Mouse (Mus musculus): ENCODE measurements around the gene Rpl9-ps6. TPM values are rescaled to one million over a fixed set of nuclear protein-coding genes. Genes with fewer than 3 reads are reported as not detected.
"Not testable (repeated sequence)": the region's sequence is repeated elsewhere in the genome, so short reads cannot be mapped to it uniquely, and the experiment has no call there.

The Rpl9-ps6 gene
- total and polyA plus RNA-seq, 2 experiments from 2014 or later: 41.4 to 53.3 TPM

DNA sequence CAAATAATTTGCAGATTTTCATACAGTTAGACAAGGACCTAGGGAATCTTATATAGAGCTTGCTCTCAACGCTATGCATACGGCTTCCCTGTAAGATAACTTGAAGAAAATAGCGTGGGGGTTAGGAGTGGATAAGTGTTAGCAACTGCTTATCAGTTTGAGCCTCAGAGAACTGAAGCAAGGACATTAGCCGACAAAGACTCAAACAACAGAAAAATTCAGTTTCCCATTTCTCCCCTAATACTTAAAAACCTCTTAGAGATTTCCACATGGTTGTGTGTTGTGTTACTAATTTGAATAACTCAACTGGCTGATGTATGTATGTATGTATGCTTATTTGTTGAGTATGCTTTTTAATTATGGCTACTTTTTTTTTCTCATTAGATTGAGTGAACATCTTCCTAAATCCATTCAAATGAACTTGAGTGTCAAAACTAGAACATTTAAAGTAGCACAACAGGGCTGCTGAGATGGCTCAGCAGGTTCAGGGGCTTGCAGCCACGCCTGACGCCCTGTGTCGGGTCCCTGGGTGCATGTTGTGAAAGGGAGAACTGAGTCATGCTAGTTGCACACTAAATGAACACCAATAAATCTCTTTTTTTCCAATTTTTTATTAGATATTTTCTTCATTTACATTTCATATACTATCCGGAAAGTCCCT lies 21.3 kb upstream of the Rpl9-ps6 start:
- peaks cover 7% of the 10 kb centered on the region for H3K4me1 ChIP-seq (ENCODE audit: control insufficient read depth, insufficient read depth)
- H3K9ac ChIP-seq (replicated peaks; ENCODE audit: low read depth, low read length): no peak overlapping the region
- H3K4me3 ChIP-seq (ENCODE audit: low read depth, low read length): peak overlapping the region; percentile 77; the same call in 1 of the 2 replicates
- no peak for ATAC-seq (ENCODE audit: insufficient read depth, low read depth)
- no peak overlapping the region for H3K27ac ChIP-seq (ENCODE audit: low read depth)
- H3K9me3 ChIP-seq (replicated peaks; ENCODE audit: control insufficient read depth, low read length): no peaks in the 10 kb centered on the region
- WGBS: 58% methylated on average over 8 of the region's 8 CpGs
- H3K36me3 ChIP-seq (replicated peaks; ENCODE audit: control insufficient read depth, insufficient read depth, low read length): peaks cover 10% of the 10 kb centered on the region; the same call in 1 of the 2 replicates
- no peak for DNase-seq (ENCODE audit: low spot score)
- no peaks in the 10 kb centered on the region for H3K27me3 ChIP-seq (ENCODE audit: control insufficient read depth, insufficient read depth, low read length)
- H3K4me2 ChIP-seq (ENCODE audit: low read depth, low read length): peak overlapping the region; percentile 75
- TF ChIP-seq EP300 (IDR thresholded peaks at IDR 0.05; ENCODE audit: low read depth) (no peak), CTCF (IDR thresholded peaks at IDR 0.05; ENCODE audit: low read depth) (no peak)

DNA sequence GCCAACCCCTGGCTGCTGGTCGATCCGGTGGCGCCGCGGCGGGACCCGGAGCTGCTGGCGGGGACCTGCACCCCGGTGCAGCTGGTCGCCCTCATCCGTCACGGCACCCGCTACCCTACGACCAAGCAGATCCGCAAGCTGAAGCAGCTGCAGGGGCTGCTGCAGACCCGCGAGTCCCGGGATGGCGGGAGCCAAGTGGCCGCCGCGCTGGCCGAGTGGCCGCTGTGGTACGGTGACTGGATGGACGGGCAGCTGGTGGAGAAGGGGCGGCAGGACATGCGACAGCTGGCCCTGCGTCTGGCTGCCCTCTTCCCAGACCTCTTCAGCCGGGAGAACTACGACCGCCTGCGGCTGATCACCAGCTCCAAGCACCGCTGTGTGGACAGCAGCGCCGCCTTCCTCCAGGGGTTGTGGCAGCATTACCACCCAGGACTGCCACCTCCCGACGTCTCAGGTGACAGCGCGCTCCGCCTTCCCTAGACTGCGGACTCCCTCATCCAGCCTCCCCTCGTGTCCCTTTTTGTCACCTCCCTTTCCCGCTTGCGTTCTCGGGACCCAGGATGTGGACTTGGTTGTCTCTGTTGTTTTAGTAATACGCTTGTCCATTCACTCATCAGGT lies 19.8 kb upstream of the Rpl9-ps6 start:
- peak overlapping the region; percentile 85 for H3K27ac ChIP-seq (ENCODE audit: low read depth)
- TF ChIP-seq CTCF (IDR thresholded peaks at IDR 0.05; ENCODE audit: low read depth): peak; percentile 50
- H3K27me3 ChIP-seq (ENCODE audit: control insufficient read depth, insufficient read depth, low read length); H3K9me3 ChIP-seq (replicated peaks; ENCODE audit: control insufficient read depth, low read length); H3K36me3 ChIP-seq (replicated peaks; ENCODE audit: control insufficient read depth, insufficient read depth, low read length); H3K4me1 ChIP-seq (ENCODE audit: control insufficient read depth, insufficient read depth): not testable (repeated sequence)
- H3K4me3 ChIP-seq (ENCODE audit: low read depth, low read length): peak overlapping the region; percentile 77
- WGBS: under 1% methylated on average over 42 of the region's 47 CpGs
- H3K9ac ChIP-seq (replicated peaks; ENCODE audit: low read depth, low read length): peak overlapping the region; percentile 75
- DNase-seq (ENCODE audit: low spot score) (peak; percentile 52), ATAC-seq (ENCODE audit: insufficient read depth, low read depth) (peak; percentile 83)
- peak overlapping the region; percentile 75 for H3K4me2 ChIP-seq (ENCODE audit: low read depth, low read length)

DNA sequence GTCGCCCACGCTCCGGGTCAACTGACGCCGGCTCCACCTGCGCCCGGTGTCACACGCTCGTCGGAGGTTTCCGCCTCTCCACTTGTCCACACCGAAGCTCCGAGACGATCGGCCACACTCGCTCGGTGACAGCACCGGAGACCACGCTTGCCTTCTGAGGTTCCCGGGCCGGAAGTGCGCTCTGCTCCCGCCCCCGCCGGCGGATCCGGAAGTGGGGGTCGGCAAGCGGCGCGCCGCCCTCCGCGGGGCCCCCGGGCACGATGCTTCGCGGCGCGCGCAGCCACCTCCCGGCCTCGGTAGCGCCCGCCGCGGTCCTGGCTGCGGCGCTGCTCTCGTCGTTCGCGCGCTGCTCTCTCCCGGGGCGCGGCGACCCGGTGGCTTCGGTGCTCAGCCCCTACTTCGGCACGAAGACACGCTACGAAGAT lies 19.3 kb upstream of the Rpl9-ps6 start, which contains the start of gene Minpp1:
Gene Minpp1, plus strand, starts transcription at position 89 of the 425 bp plus-strand sequence.
- Histone ChIP-seq H3K27ac (ENCODE audit: low read depth) (peak within 1 kb of the TSS; percentile 85), H3K4me1 (ENCODE audit: control insufficient read depth, insufficient read depth) (peaks cover 7% of the 10 kb centered on the region), H3K36me3 (replicated peaks; ENCODE audit: control insufficient read depth, insufficient read depth, low read length) (no peaks in the 10 kb centered on the region), H3K4me3 (ENCODE audit: low read depth, low read length) (peak within 1 kb of the TSS; percentile 77), H3K9me3 (replicated peaks; ENCODE audit: control insufficient read depth, low read length) (no peaks in the 10 kb centered on the region), H3K27me3 (ENCODE audit: control insufficient read depth, insufficient read depth, low read length) (no peaks in the 10 kb centered on the region), H3K9ac (replicated peaks; ENCODE audit: low read depth, low read length) (peak within 1 kb of the TSS; percentile 75), H3K4me2 (ENCODE audit: low read depth, low read length) (peak within 1 kb of the TSS; percentile 75)
- ATAC-seq (ENCODE audit: insufficient read depth, low read depth): peak; percentile 92
- TF ChIP-seq EP300 (IDR thresholded peaks at IDR 0.05; ENCODE audit: low read depth): no peak
- TF ChIP-seq CTCF (IDR thresholded peaks at IDR 0.05; ENCODE audit: low read depth): no peak
- under 1% methylated on average over 64 of the region's 64 CpGs for WGBS
- DNase-seq (ENCODE audit: low spot score): peak; percentile 73

GRCm38 (mm10) chr19:32484941-32485660 lies 18.7 kb upstream of the Rpl9-ps6 start:
- peak overlapping the region; percentile 75 for H3K9ac ChIP-seq (replicated peaks; ENCODE audit: low read depth, low read length)
- peak overlapping the region; percentile 85 for H3K27ac ChIP-seq (ENCODE audit: low read depth)
- no peaks in the 10 kb centered on the region for H3K9me3 ChIP-seq (replicated peaks; ENCODE audit: control insufficient read depth, low read length)
- H3K4me2 ChIP-seq (ENCODE audit: low read depth, low read length): peak overlapping the region; percentile 75
- TF ChIP-seq CTCF (IDR thresholded peaks at IDR 0.05; ENCODE audit: low read depth) (no peak), EP300 (IDR thresholded peaks at IDR 0.05; ENCODE audit: low read depth) (no peak)
- peak overlapping the region; percentile 77 for H3K4me3 ChIP-seq (ENCODE audit: low read depth, low read length)
- no peak for ATAC-seq (ENCODE audit: insufficient read depth, low read depth)
- peaks cover 7% of the 10 kb centered on the region for H3K4me1 ChIP-seq (ENCODE audit: control insufficient read depth, insufficient read depth)
- 14% methylated on average over 13 of the region's 13 CpGs for WGBS
- no peak for DNase-seq (ENCODE audit: low spot score)
- H3K36me3 ChIP-seq (replicated peaks; ENCODE audit: control insufficient read depth, insufficient read depth, low read length): no peaks in the 10 kb centered on the region
- H3K27me3 ChIP-seq (ENCODE audit: control insufficient read depth, insufficient read depth, low read length): no peaks in the 10 kb centered on the region

GRCm38 (mm10) chr19:32481511-32481910 lies 15.1 kb upstream of the Rpl9-ps6 start:
- WGBS: 20% methylated on average over 4 of the region's 4 CpGs
- no peaks in the 10 kb centered on the region for H3K27me3 ChIP-seq (ENCODE audit: control insufficient read depth, insufficient read depth, low read length)
- TF ChIP-seq CTCF (IDR thresholded peaks at IDR 0.05; ENCODE audit: low read depth) (no peak), EP300 (IDR thresholded peaks at IDR 0.05; ENCODE audit: low read depth) (no peak)
- H3K27ac ChIP-seq (ENCODE audit: low read depth): no peak overlapping the region
- H3K9me3 ChIP-seq (replicated peaks; ENCODE audit: control insufficient read depth, low read length): no peaks in the 10 kb centered on the region
- no peaks in the 10 kb centered on the region for H3K36me3 ChIP-seq (replicated peaks; ENCODE audit: control insufficient read depth, insufficient read depth, low read length)
- peaks cover 3% of the 10 kb centered on the region; the same call in 1 of the 2 replicates for H3K4me1 ChIP-seq (ENCODE audit: control insufficient read depth, insufficient read depth)
- ATAC-seq (ENCODE audit: insufficient read depth, low read depth) (no peak), DNase-seq (ENCODE audit: low spot score) (no peak)
- H3K4me3 ChIP-seq (ENCODE audit: low read depth, low read length): no peak overlapping the region
- H3K4me2 ChIP-seq (ENCODE audit: low read depth, low read length): no peak overlapping the region
- no peak overlapping the region for H3K9ac ChIP-seq (replicated peaks; ENCODE audit: low read depth, low read length)
